Mouse (Mus musculus): ENCODE measurements around the gene Etfa.

Gene Etfa

GRCm38 (mm10) chr9:55511521-55511993 lies 486 bp downstream of the Etfa start:
- DNase-seq (ENCODE audit: inconsistent ontology term): peak; percentile 70

DNA sequence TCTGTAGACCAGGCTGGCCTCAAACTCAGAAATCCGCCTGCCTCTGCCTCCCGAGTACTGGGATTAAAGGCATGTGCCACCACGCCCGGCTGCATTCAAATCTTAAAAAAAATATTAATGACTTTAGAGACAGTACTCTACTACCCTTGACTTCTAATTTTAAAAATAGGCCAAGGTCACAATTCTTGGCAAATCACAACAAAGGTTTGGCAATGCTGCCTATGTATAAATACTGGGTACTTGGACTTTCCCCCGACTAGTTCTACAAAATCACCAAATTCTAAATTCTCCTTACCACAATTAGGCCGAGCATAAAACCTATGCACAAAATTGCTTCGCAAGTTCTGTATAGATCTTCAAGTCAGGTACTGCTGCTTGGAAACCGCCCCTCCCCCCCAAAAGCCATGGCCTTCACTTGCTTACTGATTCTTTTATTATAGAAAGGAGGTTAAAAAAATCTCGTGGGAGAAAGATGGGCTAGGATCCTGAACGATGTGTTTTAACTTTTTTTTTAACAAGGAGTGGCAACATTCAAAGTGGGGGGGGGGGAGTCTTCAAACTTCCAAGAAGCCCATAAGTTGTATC lies 1.3 kb downstream of the Etfa start:
- no peak for DNase-seq (ENCODE audit: inconsistent ontology term)

DNA sequence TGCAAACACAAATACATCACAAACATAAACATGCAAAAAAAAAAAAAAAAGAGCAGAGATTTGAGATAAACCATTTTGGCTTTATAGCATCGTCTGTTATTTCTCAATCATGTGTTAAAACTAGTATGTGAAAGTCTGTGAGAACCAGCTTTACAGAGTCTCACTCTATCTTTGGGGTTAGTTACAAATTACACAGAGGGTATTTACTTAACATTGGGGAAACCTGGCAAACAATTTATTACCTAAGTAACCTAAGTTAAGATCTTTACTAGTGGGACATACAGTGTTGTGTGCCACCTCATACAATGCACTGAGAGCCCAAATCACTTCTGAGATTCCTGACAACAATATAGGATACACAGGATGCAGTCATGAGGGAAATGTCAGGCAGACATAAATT lies 2.3 kb downstream of the Etfa start:
- no peak for DNase-seq (ENCODE audit: inconsistent ontology term)

DNA sequence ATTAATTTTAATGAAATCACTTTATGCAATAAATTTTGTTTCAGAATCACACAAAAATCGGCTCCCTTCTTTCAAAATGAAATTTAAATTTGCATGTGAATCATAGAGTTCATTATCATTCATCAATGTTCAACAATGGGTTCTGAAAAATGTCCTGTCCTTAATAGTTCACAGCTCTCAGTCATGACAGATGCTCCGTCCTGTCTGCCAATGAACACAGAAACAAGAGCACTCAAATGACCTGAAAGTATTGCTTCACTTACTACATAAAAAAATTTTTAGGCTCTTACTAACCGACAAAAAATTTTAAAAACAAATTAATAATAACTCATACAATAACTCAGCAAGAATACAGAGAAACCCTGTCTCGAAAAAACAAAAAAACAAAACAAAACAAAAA lies 3.3 kb downstream of the Etfa start:
- DNase-seq (ENCODE audit: inconsistent ontology term): peak; percentile 38

DNA sequence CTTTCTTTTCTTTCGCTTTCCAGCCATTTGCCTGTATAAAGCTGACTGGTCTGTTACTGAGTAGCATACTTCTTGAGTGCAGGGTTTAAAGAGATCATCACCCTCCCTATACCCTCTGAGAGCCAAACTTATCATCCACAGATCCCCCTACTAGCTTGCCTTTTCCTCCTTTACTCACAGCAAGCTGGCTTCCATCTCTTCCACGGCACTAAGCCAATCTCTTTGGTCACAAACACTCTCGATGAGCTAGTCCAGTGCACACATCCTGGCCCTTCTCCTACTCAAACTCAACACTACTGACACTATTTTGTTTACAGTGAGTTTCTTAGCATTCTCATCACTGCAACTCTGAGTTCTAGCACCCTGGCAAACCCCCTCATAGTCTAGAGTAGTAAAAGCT lies 4.1 kb downstream of the Etfa start:
- DNase-seq (ENCODE audit: inconsistent ontology term): no peak

- no peak for DNase-seq (ENCODE audit: inconsistent ontology term)
These were observed 29.9 kb downstream of the Etfa start for GRCm38 (mm10) chr9:55482116-55482515.

DNA sequence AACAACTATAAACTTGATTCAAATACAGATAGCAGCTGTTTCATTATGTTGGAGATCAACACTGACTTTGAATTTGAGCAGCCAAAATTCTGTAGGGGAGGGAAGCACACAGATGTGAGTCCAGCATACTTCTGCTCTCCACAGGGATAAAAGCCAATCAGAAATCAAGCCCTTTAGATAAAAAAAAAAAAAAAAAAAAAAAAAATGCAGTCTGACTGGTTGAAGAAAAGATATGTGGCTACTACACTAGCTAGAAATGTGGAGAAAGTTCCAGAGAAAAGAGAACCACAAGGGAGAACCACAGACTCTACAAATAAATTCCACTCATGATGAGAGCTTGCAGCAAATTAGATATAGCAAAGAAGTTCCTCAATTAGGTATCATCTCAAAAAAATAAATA lies 33.3 kb downstream of the Etfa start:
- DNase-seq (ENCODE audit: inconsistent ontology term): no peak

- DNase-seq (ENCODE audit: inconsistent ontology term): no peak
These were observed 36.0 kb downstream of the Etfa start for GRCm38 (mm10) chr9:55476084-55476483.

GRCm38 (mm10) chr9:55468397-55468796 lies 43.6 kb downstream of the Etfa start:
- DNase-seq (ENCODE audit: inconsistent ontology term): peak; percentile 12

- DNase-seq (ENCODE audit: inconsistent ontology term): no peak
These were observed 58.7 kb downstream of the Etfa start for GRCm38 (mm10) chr9:55453366-55453765.

GRCm38 (mm10) chr9:55452906-55453305 lies 59.1 kb downstream of the Etfa start:
- DNase-seq (ENCODE audit: inconsistent ontology term): no peak

DNA sequence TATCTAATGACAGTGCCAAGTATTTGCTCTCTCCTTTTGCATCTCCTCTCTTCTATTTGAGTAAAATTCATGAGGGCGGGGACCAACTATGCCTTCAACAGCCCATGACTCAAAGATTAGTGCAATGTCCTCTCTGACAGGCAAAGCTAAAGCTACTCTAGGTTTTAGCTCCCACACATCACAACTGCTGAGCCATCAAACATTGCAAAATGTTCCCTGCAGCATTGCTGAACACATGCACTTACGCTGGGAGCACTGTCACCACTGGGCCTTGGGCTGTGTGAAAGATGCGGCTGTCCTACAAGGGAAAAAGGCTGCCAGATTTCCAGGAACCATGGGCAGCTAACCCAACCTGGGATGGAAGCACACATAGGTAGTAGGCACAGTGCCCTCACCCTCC lies 60.6 kb downstream of the Etfa start:
- no peak for DNase-seq (ENCODE audit: inconsistent ontology term)

- DNase-seq (ENCODE audit: inconsistent ontology term): no peak
These were observed 62.0 kb downstream of the Etfa start for GRCm38 (mm10) chr9:55450035-55450434.

GRCm38 (mm10) chr9:55449108-55449507 lies 62.9 kb downstream of the Etfa start:
- no peak for DNase-seq (ENCODE audit: inconsistent ontology term)

DNA sequence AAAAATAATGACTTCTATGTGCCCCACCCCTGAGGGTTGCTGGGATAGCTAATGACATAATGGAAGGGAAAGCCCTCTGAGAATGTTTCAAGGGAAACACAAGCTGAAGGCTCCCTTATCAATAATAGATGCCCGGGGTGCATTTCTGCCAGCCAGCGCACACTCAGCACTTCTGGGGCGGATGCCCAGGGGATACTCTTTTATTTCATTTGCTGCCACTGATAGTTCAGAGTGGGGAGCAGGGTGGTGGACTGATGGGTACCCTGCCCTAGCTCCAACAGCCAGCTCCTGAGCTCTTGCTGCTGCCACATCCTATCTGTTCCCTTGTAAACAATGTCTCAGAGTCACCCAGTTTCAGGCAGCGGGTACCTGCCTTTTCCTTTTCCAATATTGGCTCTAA lies 64.5 kb downstream of the Etfa start:
- DNase-seq (ENCODE audit: inconsistent ontology term): no peak

DNA sequence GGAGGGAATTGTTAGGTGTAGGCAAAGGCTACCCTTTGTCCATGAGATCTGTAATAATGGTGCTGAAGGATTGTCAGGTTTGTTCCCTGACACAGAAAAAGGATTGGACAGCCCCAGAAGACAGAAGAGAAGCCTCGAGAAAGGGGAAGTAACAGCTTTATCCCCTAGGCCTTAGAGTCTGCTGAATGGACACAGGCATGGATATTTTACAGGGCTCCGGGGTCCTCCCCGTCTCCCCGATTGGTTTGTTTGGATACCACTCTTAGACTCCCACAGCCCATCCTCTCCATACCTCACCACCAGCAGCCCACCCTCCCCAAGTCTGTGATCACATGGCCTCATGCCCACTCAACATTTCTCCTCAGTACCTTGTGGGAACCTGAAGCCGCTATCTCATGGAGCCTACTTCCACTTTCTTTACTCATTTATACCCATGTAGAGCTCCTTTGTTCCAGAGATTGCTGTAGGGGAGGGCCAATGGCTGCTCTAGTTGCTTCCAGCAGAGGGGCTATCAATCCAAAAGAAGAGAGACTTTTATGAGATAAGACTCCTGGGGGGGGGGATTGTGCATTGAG lies 72.8 kb downstream of the Etfa start:
- DNase-seq (ENCODE audit: inconsistent ontology term): no peak

GRCm38 (mm10) chr9:55438433-55438832 lies 73.6 kb downstream of the Etfa start:
- no peak for DNase-seq (ENCODE audit: inconsistent ontology term)

- DNase-seq (ENCODE audit: inconsistent ontology term): no peak
These were observed 78.2 kb downstream of the Etfa start for GRCm38 (mm10) chr9:55433875-55434274.

DNA sequence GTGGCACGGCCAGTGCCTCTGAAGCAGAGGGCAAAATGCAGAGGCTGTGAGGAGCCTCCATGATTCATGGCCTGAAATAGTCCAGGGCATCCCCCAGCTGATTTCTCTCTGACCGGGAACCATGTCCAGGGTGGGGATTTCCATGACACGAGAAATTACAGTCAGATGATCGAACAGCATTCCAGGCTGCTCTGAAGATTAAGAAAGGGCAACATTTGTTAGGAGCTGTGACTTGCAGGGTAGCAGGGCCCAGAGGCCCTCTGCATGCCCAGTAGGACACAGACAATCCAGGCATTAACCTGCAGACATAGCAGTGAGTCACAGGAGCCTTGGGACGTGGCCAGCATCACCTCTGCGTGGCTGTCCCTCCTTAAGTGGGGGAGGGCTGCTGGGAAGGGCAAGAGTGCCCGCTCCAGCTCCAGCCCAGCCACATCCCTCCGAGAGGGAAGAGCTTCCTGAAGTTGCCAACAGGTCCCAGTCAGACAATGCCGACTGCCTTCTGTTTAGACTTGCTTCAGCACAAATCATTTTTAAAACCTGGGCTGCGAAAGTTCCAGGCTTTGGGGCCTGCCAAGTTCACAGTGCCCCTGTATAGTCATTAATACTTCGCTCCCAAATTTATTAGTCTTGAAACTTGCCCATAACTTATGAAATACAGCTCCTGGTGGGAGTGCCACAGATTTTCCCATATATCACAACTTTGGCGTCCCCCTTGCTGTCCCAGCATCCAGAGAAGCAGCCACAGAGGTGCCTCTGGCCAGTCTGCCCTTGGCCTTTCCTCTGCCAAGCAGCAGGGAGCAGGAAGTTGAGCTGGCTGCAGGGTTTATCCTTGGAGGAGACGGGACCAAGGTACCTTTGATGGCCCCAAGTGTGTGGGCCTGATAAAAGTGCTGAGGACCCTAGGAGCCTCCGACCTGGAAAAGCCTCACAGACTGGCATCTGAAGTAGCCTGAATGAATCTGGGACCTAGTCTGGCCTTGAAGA lies 79.4 kb downstream of the Etfa start:
- DNase-seq (ENCODE audit: inconsistent ontology term): peak; percentile 47

DNA sequence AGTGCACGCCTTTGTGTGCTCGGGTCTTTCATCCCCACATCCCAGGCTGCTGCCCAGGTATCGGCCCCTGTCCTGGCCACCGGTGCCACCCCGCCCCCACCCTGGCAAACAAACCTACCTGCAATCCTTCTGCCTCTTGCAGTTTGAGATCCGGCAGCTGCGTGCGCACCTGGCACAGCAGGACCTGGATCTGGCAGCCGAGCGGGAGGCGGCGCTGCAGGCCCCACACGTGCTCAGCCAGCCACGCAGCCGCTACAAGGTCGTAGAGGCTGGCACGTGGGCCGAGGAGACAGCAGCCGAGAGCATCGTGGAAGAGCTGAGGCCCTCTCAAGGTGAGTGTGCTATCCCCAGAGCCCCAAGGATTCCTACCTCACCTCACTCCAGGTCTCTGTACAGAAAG lies 81.9 kb downstream of the Etfa start:
- DNase-seq (ENCODE audit: inconsistent ontology term): no peak

- DNase-seq (ENCODE audit: inconsistent ontology term): peak; percentile 72
These were observed 82.6 kb downstream of the Etfa start for GRCm38 (mm10) chr9:55429242-55429975.

- no peak for DNase-seq (ENCODE audit: inconsistent ontology term)
These were observed 86.7 kb downstream of the Etfa start for GRCm38 (mm10) chr9:55425271-55425810.

All from Muller cell, postnatal 12 days (primary cell).